Mouse (Mus musculus) myocyte (in vitro differentiated cells): Measurements from ENCODE around the gene Ceacam20.
"Not testable (repeated sequence)": the region's sequence is repeated elsewhere in the genome, so short reads cannot be mapped to it uniquely, and the experiment has no call there.

Experiments
- CEBPB ChIP-seq: IDR thresholded peaks from 2 replicates; pipeline ENCODE4 v1.6.1; 2011; ENCODE audit warnings: mild to moderate bottlenecking, moderate library complexity; ENCODE audit not compliant: poor library complexity, insufficient read depth, severe bottlenecking
- E2F4 ChIP-seq: IDR thresholded peaks from one replicate; pipeline ENCODE4 v1.6.1; 2011; ENCODE audit warnings: mild to moderate bottlenecking, control low read depth, moderate library complexity; ENCODE audit not compliant: insufficient read depth
- MAX ChIP-seq: IDR thresholded peaks from one replicate; pipeline ENCODE4 v1.6.1; 2011; ENCODE audit warnings: low read depth, mild to moderate bottlenecking, control low read depth
- MYOD1 ChIP-seq, 3 experiments: IDR thresholded peaks; one replicate each; pipeline ENCODE4 v1.6.1; 2011; ENCODE audit warnings: control low read depth in 2 of 3, low read depth in 2 of 3, mild to moderate bottlenecking in 2 of 3, moderate library complexity in 1 of 3; ENCODE audit not compliant: insufficient read length in 2 of 3, control insufficient read depth in 1 of 3
- MYOG ChIP-seq, 3 experiments: IDR thresholded peaks; one replicate each; pipeline ENCODE4 v1.6.1; 2011; ENCODE audit warnings: control low read depth in 2 of 3, low read depth in 2 of 3, mild to moderate bottlenecking in 2 of 3; ENCODE audit not compliant: insufficient read length in 2 of 3, control insufficient read depth in 1 of 3, insufficient read depth in 1 of 3
- POLR2A ChIP-seq: IDR thresholded peaks from one replicate; pipeline ENCODE4 v1.6.1; 2011; ENCODE audit warnings: low read depth, mild to moderate bottlenecking, control low read depth, moderate library complexity; ENCODE audit not compliant: insufficient read length
- POLR2AphosphoS2 ChIP-seq: IDR thresholded peaks from one replicate; pipeline ENCODE4 v1.6.1; 2011; ENCODE audit warnings: low read depth, control low read depth; ENCODE audit not compliant: insufficient read length
- REST ChIP-seq: IDR thresholded peaks from one replicate; pipeline ENCODE4 v1.6.1; 2011; ENCODE audit warnings: mild to moderate bottlenecking, control low read depth, moderate library complexity; ENCODE audit not compliant: insufficient read depth, insufficient read length
- SRF ChIP-seq: IDR thresholded peaks from one replicate; pipeline ENCODE4 v1.6.1; 2011; ENCODE audit warnings: low read depth; ENCODE audit not compliant: control insufficient read depth, insufficient read length
- TCF12 ChIP-seq: IDR thresholded peaks from one replicate; pipeline ENCODE4 v1.6.1; 2011; ENCODE audit warnings: mild to moderate bottlenecking, control low read depth; ENCODE audit not compliant: poor library complexity, insufficient read depth, severe bottlenecking
- TCF3 ChIP-seq: IDR thresholded peaks from one replicate; pipeline ENCODE4 v1.6.1; 2011; ENCODE audit warnings: low read depth, control low read depth; ENCODE audit not compliant: insufficient read length
- USF1 ChIP-seq: IDR thresholded peaks from one replicate; pipeline ENCODE4 v1.6.1; 2011; ENCODE audit warnings: low read depth, mild to moderate bottlenecking, control low read depth, moderate library complexity

DNA sequence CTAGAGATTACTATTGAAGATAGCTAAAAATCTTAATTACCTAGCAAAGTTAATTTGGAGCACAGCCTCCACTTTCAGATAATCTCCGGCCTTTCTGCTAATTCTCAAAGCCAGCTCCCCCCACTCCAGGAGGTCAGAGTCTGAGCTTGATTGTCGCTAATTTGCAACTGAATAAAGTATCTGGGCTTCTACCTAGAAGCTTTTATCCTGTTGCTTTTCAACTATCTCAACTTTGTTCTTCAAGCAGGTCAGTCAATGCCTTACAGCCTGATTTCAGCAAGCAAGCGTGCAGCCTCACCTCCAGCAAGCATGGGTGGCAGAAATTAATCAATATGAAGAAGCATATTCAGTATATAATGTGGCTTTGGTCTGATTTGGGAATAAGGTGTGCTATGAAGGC lies 31.5 kb downstream of the Ceacam20 start:
- not testable (repeated sequence) for TF ChIP-seq POLR2A; POLR2AphosphoS2; CEBPB; MAX; E2F4; TCF12; SRF; USF1; MYOD1 (IDR thresholded peaks at IDR 0.05; ENCODE audit: control insufficient read depth in 1 of 3, insufficient read length in 2 of 3, low read depth in 2 of 3); TCF3; MYOG (IDR thresholded peaks at IDR 0.05; ENCODE audit: control insufficient read depth in 1 of 3, insufficient read depth in 1 of 3, insufficient read length in 2 of 3, low read depth in 2 of 3); REST
